Mouse (Mus musculus): ENCODE measurements at regions not wholly inside any gene's neighbourhood (a gene's known extent, or its start where the extent isn't known, plus 50 kb on each side); places are given as distances from the start of the nearest gene placed in this dataset.

GRCm38 (mm10) chr6:37633948-37634347 lies 104.0 kb downstream of the Akr1d1 start:
- no peak for TF ChIP-seq POLR2A (IDR thresholded peaks at IDR 0.05; ENCODE audit: borderline replicate concordance, control insufficient read depth, low read depth, low read length)
- TF ChIP-seq CTCF (IDR thresholded peaks at IDR 0.05; ENCODE audit: control insufficient read depth, insufficient read depth, low read length) = no peak

All from bone marrow, adult 2 months (tissue).